Mouse (Mus musculus): ENCODE results near the gene Nptn.

The Nptn gene

DNA sequence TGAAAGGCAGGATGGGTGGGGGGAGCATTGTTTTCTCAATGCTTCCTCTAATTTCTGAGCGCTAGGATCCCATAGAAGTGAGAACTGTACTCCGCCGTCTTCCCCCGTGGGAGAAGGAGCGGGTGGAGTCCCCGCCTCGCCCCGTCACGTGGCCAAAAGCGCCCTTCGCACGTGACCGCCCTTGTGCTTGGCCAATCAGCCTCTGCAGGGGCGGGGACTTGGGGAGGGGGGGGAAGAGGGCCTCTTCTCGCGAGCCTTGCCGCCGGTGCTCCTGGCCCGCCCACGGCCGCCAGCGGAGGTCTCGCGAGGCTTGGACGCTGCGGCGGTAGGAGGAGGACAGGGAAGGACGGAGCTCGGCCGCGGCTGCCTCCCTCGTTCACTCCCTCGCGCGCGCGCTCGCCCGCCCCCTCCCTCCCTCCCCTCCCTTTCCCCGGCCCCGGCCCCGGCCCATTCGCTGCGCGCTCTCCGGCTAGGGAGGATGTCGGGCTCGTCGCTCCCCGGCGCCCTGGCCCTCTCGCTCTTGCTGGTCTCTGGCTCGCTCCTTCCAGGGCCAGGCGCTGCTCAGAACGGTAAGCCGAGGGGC is at the start of gene Nptn:
Gene Nptn (plus strand): TSS at position 283 of the 583 bp plus-strand sequence.
- DNase-seq (ENCODE audit: inconsistent age in 2 of 2, low spot score in 1 of 2), result peak; percentile 98 to 99

DNA sequence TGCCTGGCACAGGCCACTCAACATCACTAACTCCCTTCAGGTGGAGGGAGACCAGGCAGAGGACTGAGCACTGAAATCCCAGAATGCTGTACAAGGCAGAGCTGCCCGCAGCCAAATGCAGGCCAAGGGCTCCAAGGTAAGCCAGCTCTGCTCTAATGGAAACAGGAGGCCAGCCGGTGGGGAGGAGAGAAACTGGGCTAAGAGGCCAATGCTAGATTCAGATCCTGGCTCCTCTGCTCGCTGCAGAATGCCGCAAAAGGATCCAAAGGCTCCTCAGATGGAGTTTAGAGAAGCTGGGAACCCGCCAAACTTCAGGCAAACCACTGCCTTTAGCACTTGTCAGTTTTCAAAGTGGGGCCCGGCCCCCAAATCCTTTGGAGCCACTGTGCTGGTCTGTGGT is 48.7 kb upstream of the Nptn start:
- DNase-seq (ENCODE audit: inconsistent age in 2 of 2, low spot score in 1 of 2), result no peak

DNA sequence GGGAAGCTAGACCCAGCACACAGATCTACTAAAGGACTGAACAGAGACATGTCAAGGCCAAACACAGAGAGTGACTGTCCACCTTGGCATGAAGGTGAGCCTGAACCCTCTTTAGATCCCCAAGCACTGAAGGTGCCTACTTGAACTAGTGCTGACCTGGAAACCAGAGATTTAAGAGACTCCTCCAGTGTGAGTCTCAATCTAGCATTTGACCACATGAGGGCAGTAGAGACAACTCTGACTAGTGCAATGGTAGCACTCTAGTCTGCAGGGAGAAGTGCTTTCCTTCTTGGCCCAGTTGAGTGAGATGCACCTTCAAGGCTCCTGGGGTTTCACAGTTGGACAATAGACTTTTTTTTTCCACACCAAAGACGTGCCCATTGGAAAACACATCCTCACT is 47.3 kb upstream of the Nptn start:
- peak in 1 of 2 experiments; percentile 87 for DNase-seq (ENCODE audit: inconsistent age in 2 of 2, low spot score in 1 of 2)

DNA sequence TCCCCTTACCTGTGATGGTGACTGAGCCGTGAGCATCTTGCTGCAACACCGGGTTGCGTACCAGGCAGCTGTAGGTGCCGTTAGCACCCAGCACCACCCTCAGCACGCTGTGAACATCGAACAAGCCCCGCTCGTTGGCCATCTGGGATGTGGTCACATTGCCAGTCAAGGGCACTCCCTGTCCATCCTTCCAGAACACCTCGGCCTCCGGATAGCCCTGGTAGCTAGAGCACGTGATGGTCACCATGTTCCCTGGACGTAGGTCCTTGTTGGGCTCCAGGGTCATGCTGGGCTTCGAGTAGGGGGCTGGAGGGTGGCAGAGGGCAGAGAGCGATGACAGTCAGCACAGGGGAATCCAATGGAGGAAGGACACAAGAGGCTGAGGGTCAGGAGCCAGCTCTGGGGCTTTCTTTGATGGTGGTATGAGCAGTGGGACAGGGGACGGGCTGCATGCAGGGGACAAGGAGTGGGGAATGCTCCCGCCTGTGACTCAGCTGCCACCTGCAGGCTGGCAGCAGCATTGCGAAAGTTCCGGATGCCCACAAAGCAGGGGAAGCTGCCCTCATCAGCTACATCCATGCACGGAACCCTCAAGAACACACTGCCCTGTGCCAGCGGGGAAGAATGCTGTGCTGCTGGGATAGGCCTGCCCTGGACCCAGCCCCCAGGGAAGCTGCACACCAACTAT is 46.4 kb upstream of the Nptn start:
- no peak for DNase-seq (ENCODE audit: inconsistent age in 2 of 2, low spot score in 1 of 2)

DNA sequence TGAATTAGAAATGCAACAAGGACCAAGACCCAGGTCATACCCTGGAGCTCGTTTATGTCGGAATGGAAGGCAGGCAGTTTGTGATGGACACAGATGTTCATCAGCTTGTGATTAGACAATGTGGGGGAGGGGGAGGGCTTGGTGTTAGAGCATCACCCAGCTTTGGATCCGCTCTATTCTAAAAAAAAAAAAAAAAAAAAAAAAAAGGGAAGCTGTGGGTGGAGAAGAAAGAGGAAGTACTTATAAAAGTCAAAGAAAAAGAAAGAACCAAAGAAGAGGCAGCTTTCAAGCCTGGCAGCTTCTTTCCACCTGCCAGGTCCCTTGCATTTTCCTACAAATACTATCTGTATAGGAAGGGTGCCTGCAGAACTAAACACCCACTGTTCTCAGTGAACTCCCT is 44.3 kb upstream of the Nptn start:
- DNase-seq (ENCODE audit: inconsistent age in 2 of 2, low spot score in 1 of 2), result no peak

DNA sequence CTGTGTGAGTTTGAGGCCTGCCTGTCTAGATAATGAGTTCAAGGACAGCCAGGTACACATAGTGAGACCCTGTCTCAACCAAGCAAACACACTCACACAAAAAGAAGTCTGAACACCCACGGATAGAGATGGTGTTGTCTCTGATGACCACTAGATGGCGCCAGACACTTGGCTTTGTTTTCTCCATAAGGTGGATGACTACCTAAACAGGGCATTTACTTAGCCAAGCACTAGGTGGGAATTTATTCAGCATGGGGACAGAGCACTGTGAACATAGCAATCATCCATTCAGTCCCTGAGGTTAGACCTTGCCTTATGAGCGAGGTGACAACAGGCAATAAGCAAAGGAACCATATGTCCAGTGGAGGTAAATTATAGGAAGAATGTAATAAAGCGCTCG is 42.2 kb upstream of the Nptn start:
- peak in 1 of 2 experiments; percentile 82 for DNase-seq (ENCODE audit: inconsistent age in 2 of 2, low spot score in 1 of 2)

DNA sequence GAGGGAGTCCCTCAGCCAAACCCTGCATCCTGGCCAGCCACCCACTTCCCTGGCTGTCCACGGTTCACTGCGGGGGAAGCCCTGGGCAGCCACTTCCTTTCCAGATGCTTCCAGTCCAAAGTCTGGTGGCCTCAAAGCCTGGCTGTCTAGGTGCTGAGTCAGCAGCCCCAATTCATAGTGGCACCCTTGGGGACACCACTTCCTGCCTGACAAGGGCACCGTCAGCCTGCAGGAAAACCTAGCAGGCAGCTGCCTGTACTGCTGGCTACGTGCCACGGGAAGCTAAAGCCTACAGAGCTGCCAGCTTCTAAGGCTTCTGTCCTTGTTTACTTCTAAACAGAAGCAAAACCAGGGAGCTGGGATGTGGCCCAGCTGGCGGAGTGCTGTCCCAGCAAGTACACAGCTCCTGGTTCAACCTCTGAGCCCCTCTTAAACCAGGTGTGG is 40.1 kb upstream of the Nptn start:
- DNase-seq (ENCODE audit: inconsistent age in 2 of 2, low spot score in 1 of 2), result peak; percentile 84 to 94

DNA sequence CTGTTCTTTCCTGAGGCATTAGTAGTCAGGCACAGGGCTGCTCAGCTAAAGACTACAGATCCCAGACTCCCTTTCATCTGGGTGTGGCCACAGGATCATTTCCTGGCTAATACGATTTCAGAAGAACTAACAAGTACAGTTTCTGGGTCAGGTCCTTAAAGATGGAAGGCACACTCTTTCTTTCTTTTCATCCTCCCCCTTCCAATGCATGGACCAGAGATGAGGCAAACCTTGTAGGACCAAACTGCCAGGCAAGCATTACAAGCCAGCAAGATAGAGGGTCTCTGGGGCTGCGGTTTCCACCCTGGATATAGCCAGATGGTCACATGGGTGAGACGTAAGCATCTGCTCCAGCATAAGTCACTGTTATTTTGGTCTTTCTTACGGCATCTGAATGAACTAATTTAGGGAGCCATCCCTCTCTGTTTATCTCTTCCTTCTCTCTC is 37.1 kb upstream of the Nptn start:
- DNase-seq (ENCODE audit: inconsistent age in 2 of 2, low spot score in 1 of 2), result peak in 1 of 2 experiments; percentile 70

DNA sequence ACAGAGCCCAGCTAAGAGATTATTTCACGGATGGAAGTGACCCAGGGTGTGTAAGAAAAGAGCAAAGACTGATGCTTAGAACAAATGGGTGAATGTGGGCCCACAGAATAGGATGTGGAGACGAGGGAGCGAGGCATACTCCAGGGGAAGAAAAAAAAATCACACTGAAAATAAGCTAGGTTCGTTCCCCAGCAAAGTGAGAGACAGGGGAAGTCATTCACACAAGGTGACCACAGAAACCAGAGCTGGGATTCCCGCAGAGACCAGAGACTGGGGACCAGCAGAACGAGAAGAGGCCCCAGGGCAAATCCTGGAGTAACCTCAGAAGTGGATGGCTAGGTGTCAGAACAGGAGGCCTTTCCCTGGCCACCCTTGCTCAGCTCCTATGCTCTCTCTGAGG is 36.6 kb upstream of the Nptn start:
- no peak for DNase-seq (ENCODE audit: inconsistent age in 2 of 2, low spot score in 1 of 2)

DNA sequence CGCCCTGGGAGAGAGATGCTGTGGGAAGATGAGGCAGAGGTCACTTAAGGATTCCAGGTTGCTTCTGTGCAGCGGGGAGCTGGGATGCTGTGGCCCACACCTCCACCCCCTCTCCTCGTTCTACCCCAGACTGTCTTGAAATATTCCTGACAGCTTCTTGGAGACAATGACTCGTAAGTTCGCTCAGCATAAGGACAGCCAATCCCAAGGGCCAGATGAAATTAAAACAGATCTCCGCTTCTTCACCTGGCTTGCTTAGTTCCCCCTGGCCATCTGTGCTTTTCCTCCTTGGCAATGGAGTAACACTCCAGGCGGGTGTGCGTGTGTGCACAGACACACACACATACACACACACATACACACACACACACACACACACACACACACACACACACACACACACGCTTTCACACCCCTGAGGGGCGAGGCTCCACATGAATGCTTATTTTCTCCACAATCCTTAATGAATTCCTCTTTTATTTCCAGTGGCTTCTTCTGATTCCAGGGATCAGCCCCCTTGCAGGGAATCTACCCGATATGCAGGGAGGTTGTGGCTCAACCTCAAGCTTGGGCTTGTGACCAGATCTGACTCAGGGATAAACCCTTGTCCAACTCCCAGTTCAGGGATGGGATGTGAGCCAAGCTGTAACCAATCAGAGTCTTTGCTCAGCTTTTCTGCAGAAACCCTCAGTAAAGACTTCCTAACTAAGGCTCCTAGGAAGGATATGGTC is 35.2 kb upstream of the Nptn start:
- DNase-seq (ENCODE audit: inconsistent age in 2 of 2, low spot score in 1 of 2), result peak in 1 of 2 experiments; percentile 72

DNA sequence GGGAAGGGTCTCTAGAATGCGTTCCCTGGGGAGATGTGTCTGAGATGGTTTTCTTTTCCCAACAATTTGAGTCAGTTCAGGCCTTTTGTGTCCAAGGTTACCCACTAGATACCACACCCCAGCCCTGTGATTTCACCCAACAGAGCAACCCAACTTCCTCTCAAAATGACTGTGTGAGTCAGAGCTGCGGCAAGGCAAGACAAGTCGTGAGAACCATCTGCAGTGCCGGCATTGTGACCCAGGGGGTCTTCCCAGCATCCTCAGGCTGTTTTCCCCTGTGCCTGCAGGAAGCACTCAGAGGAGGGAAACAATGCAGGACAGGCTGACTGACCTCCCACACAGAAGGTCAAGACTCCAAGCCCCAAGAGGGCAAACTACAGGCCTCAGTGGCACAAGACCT is 33.1 kb upstream of the Nptn start:
- peak in 1 of 2 experiments; percentile 68 for DNase-seq (ENCODE audit: inconsistent age in 2 of 2, low spot score in 1 of 2)

DNA sequence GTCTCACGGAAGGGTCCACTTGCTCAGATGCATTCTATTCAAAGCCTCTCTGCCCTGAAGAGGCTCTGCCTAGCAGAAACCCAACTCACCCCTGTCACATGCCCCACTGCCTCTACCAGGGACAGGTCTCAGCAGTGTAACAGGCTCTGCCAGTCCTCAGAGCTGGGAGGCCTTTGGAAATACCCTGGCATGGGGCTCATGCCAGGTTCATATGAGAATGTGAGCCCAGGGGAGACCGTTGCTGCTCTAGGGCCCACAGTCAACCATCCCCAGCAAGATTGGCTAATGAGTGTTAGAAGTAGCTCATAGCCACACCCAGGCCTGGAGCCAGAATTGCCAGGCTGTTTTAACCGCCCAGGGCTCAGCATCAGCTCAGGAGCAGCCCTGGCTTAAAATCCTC is 32.3 kb upstream of the Nptn start:
- DNase-seq (ENCODE audit: inconsistent age in 2 of 2, low spot score in 1 of 2), result no peak

DNA sequence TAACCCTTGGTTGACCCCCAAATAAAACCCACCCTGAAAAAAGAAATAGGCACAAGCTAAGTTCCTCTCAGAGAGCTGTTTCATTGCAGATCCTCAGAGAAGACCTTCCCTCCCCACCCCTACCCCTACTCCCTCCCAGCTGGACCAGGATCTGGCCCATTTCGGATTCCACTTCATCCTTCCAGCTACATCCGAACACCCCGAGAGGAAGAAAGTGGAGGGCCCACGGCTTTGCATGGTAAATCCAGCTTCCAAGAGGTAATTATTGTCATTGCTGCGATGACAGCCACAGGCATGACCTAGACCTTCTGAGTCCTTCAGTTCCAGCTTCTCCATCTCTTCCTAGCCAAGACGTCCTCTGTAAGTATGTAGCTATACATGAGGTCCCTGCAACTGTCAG is 31.1 kb upstream of the Nptn start:
- no peak for DNase-seq (ENCODE audit: inconsistent age in 2 of 2, low spot score in 1 of 2)

DNA sequence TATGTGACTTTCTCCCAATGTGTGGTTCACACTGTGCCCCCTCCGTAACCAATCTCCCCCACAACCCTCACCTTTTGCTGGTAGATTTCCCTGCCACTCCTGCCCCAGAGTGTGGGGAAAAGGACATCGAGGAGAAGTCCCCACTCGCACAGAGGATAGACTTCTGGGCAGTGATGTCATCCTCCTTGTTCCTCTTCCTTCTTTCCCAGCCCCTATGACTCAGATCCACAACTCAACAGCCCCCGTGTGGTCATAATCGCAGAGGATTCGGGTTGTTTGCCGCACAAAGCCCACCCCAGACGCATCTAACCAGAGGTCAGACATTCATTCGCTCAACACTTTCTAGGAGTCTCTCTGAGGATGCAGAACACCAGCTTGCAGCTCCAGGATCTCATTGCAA is 30.0 kb upstream of the Nptn start:
- no peak for DNase-seq (ENCODE audit: inconsistent age in 2 of 2, low spot score in 1 of 2)

DNA sequence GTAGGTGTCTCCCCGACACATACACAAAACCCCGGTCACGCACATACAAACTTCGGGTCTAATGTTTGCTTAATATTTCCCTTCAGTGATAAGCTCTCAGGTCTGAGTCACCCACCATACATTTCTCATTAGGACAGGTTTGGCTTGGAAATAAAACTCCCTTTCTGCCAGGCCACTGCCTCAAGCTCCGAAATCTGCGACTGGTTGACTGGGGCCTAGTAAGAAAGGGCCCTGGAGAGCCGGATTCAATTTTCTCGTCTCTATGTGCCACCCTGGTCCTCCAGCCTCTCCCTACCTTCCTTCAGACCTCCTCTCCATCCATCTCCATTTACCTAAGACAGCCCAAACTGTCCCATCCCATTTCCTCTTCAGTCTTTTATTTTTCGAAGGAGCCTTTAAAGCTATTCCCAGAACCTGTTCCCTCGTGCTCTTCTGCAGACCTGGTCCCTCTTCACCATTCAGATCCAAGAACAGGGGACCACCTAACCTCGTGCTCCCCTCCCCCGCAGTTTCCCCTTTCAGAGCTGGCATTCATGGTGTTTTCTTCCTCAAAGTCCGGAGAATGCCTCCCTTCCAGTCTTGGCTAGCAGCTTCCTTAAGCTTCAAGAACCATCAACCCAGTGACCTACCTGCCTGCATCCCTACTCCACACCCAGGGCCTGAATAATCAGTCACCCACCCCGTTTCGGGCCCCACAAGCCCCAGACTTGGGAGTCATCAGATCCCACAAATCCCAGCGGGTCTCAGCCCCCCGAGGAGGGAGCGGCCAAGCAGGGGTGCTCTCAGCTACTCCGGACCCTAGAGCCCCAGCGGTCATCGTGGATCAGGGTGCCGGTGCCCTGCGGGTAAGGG is 27.8 kb upstream of the Nptn start:
- DNase-seq (ENCODE audit: inconsistent age in 2 of 2, low spot score in 1 of 2), result peak in 1 of 2 experiments; percentile 78

DNA sequence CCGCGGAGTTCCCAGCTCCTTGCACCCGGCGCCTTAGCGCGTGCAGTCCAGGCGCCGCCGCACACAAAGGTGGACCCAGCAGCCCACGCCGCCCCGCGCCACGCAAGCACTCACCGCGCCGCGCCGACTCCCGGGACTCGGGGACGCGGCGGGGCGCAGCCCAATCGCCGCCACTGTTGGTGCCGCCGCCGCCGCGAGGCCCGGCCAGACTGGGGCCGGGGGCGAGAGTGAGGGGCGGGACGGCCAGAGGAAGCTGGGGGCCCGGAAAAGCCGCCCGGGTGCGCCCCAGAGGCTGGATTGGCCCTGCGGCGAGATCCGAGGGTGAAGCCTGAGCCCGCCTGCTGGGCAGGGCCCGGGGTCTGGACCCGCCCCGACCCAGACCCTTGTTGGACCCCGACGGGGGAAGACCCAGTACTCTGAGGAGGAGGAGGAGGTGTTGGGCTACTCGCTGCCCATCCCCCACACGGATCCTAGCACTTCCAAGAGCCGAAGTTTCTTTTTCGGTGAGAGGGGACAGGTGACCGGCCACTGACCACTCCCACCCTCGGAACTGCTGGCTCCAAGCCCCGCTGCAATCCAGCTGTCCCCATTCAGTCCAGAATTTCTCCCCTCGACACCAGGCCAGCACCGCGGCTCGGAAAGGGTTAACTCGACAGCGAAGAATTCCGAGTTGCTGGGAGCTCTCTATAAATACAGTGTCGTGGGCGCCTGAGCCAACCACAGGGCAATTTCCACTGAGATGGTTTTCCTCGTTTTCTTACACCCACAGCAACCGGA is 26.9 kb upstream of the Nptn start, which contains the start of gene Cd276:
Gene Cd276 (minus strand): TSS at position 530 of the 777 bp plus-strand sequence.
- peak; percentile 57 to 87 for DNase-seq (ENCODE audit: inconsistent age in 2 of 2, low spot score in 1 of 2)

DNA sequence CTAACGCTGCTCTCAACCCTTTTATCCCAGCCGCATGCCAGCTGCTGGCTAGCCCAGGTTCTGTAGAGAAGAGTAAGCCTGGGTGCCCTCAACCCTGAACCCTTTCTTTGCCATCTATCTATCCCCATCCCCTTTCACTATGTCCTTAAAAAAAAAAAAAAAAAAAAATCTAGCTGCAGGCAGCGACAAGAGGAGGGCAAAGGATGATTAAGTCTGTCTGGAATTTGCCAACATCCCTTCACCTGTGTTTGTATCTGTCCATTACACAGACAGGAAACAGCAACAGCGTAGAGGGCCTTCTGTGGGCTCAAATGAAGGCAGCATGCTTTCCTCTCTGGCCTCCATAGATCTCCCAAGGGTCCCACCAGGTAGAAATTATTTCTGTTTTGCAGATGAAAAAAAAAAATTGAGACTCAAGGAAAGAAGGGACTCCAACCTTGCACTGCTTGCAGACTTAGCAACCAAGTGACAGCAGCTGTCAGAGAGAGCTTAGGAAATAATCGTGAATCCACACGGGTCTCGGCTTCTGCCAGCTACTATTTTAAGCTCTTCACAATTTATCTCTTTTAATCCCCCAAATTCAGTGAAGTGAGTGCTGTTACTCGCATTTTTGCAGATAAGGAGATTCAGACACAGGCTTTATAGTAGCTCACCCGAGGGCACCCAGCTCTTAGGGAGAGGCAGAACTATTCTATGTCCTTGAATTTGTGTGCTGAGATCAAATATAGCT is 26.2 kb upstream of the Nptn start:
- DNase-seq (ENCODE audit: inconsistent age in 2 of 2, low spot score in 1 of 2), result peak in 1 of 2 experiments; percentile 60

DNA sequence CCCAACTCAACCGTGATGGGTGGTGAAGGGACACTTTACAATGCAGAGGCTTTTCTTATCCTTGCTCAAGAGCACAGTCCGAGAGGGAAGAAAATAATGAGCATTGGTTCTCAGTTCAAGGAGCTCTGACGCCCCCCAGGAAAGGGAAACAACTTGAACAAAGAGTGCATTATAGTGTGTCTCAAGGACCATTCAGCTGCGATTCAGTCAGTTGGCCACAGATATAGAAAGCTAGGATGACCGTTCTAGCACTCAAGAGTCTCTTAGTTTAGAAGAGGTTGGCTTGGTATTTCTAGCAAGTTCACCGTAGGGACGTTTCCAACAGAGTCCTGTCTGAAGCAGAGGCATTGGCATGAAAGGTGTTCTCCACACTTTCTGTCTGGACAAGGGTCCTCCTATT is 25.4 kb upstream of the Nptn start:
- DNase-seq (ENCODE audit: inconsistent age in 2 of 2, low spot score in 1 of 2), result peak in 1 of 2 experiments; percentile 24

All from adrenal gland, adult (tissue).